Mouse (Mus musculus) hindbrain, embryonic 14.5 days (tissue): ENCODE measurements around the gene Pard3. TPM values are rescaled to one million over a fixed set of nuclear protein-coding genes. Genes with fewer than 3 reads are reported as not detected.

ENCODE experiments used
- ATAC-seq: fragments of 200-750 bp; cut with Nextera tagmentation; 2 replicates; pipeline ENCODE4 v1.8.0; 2017; ENCODE audit warnings: moderate number of reproducible peaks, mild to moderate bottlenecking, moderate TSS enrichment, moderate library complexity; ENCODE audit not compliant: low FRiP score
- DNase-seq: peaks from one replicate; pipeline ENCODE4 v3.0.0-alpha.2; 2015; ENCODE audit warnings: low spot score
- H3K27ac ChIP-seq: fragments of 300-500 bp; sonication (generic); 2 replicates; pipeline ENCODE4 v1.5.1; 2014; ENCODE audit warnings: mild to moderate bottlenecking, moderate library complexity
- H3K27me3 ChIP-seq: fragments of 300-500 bp; sonication (generic); 2 replicates; pipeline ENCODE4 v1.6.1; 2014; ENCODE audit warnings: mild to moderate bottlenecking, low read length, mixed read lengths; ENCODE audit not compliant: control insufficient read depth, insufficient read depth
- H3K36me3 ChIP-seq: fragments of 300-500 bp; sonication (generic); replicated peaks from 2 replicates; pipeline ENCODE4 v1.6.1; 2014; ENCODE audit not compliant: control insufficient read depth, insufficient read depth
- H3K4me1 ChIP-seq: fragments of 300-500 bp; sonication (generic); replicated peaks from 2 replicates; pipeline ENCODE4 v1.6.1; 2014; ENCODE audit warnings: antibody characterized with exemption, low read length, mixed read lengths; ENCODE audit not compliant: control insufficient read depth, insufficient read depth
- H3K4me2 ChIP-seq: fragments of 300-500 bp; sonication (generic); replicated peaks from 2 replicates; pipeline ENCODE4 v1.6.1; 2014; ENCODE audit warnings: mild to moderate bottlenecking, moderate library complexity
- H3K4me3 ChIP-seq: fragments of 300-500 bp; sonication (generic); replicated peaks from 2 replicates; pipeline ENCODE4 v1.5.1; 2014; ENCODE audit warnings: mild to moderate bottlenecking, low read length
- H3K9ac ChIP-seq: fragments of 300-500 bp; sonication (generic); 2 replicates; pipeline ENCODE4 v1.6.1; 2014
- H3K9me3 ChIP-seq: fragments of 300-500 bp; sonication (generic); 2 replicates; pipeline ENCODE4 v1.6.1; 2016; ENCODE audit warnings: low read length; ENCODE audit not compliant: control insufficient read depth
- WGBS: fragments of 180-500 bp; shearing (Covaris S2); extraction: QIAGEN DNeasy Blood & Tissue Kit; methylation state at CpG from one replicate; pipeline ENCODE4 v1.1.7; 2014; 5-methylcytosine and 5-hydroxymethylcytosine counted together
- polyA plus RNA-seq: library from polyadenylated mRNA; unstranded; fragments of >200 nt; fragmentation: Nextera tagmentation; extraction: Ambion mirVana; gene quantifications from 2 replicates; pipeline ENCODE4 v1.2.1, GENCODE M21; 2014

The Pard3 gene
- polyA plus RNA-seq, 1 experiment from 2014 or later: 25.5 TPM

DNA sequence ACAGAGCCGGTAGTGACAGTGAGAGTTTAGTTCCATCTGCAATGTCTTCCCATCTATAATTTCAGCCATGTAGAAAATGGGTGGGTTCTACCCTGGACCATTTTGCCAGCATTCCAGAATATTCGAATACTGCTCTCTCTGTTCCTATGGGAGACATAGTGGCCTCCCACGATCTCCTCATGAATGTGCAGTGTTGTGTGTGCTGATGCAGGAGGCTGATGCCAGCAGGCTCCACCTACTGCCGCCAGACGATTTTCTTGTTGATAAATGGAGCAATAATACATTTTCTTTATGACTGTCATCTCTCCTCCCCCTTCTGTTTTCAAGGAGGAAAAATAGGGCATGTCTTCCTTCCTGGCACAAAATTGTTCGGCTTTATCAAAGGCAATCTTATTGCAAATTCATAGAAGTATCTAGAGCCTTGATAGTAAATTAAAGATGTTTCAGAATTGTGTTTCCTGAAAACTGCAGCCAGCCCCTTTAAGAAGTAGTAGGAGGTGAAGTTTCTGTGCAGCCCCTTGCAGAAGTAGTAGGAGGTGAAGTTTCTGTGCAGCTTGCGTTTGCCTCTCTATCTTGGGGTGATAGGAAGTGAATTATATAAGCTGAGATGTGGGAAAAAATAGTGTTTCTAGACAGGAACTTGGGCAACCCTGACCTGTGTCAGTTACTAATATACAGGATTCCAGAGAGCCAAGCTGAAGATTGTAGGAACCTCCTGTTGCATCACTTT is 545.0 kb downstream of the Pard3 start:
- DNase-seq (no peak), ATAC-seq (no peak)
- H3K27me3 ChIP-seq: no peaks in the 10 kb centered on the region
- H3K9ac ChIP-seq: no peak overlapping the region
- no peak overlapping the region for H3K4me3 ChIP-seq
- 63% methylated on average over 7 of the region's 7 CpGs for WGBS
- H3K36me3 ChIP-seq: peaks cover 7% of the 10 kb centered on the region; the same call in 1 of the 2 replicates
- no peak overlapping the region for H3K27ac ChIP-seq
- no peak overlapping the region for H3K4me2 ChIP-seq
- no peaks in the 10 kb centered on the region for H3K4me1 ChIP-seq
- H3K9me3 ChIP-seq: no peaks in the 10 kb centered on the region

GRCm38 (mm10) chr8:127609316-127609715 is 545.6 kb downstream of the Pard3 start:
- 85% methylated on average over 10 of the region's 10 CpGs for WGBS
- DNase-seq (no peak), ATAC-seq (no peak)
- Histone ChIP-seq H3K9me3 (no peaks in the 10 kb centered on the region), H3K4me2 (no peak overlapping the region), H3K27me3 (no peaks in the 10 kb centered on the region), H3K9ac (no peak overlapping the region), H3K36me3 (peaks cover 7% of the 10 kb centered on the region; the same call in 1 of the 2 replicates), H3K4me1 (no peaks in the 10 kb centered on the region), H3K27ac (no peak overlapping the region), H3K4me3 (no peak overlapping the region)

DNA sequence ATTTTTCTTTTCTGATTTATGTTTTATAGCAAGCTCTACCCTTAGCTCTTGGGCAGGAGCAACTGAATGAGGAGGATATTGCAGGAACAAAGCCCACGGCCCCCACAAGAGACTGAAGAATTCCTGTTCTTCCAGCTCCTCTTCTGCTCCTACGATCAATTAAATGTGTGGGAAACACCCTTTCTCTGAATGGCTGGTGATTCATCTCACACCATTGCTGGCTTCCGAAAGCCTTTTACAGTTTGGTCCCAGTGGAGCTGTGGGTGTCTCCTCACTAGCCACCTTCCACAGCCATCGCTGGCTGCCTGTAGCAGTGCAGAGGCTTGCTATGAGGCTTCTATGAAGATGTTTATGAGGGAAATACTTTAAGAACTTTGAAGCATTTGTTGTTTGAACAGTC is 550.5 kb downstream of the Pard3 start:
- Histone ChIP-seq H3K4me1 (no peaks in the 10 kb centered on the region; the same call in 1 of the 2 replicates), H3K36me3 (peaks cover 7% of the 10 kb centered on the region; the same call in 1 of the 2 replicates), H3K4me3 (no peak overlapping the region), H3K4me2 (no peak overlapping the region), H3K27me3 (no peaks in the 10 kb centered on the region), H3K27ac (no peak overlapping the region), H3K9ac (no peak overlapping the region), H3K9me3 (no peaks in the 10 kb centered on the region)
- WGBS: 72% methylated on average over 4 of the region's 4 CpGs
- ATAC-seq: no peak
- no peak for DNase-seq

- Histone ChIP-seq H3K4me1 (no peaks in the 10 kb centered on the region; the same call in 1 of the 2 replicates), H3K9me3 (no peaks in the 10 kb centered on the region), H3K36me3 (no peaks in the 10 kb centered on the region), H3K27ac (no peak overlapping the region), H3K9ac (no peak overlapping the region), H3K27me3 (no peaks in the 10 kb centered on the region), H3K4me2 (no peak overlapping the region), H3K4me3 (no peak overlapping the region)
- no peak for ATAC-seq
- 76% methylated on average over 2 of the region's 2 CpGs for WGBS
- DNase-seq: no peak
These were observed 553.0 kb downstream of the Pard3 start for GRCm38 (mm10) chr8:127616681-127617080.

- Histone ChIP-seq H3K9ac (no peak overlapping the region), H3K9me3 (no peaks in the 10 kb centered on the region), H3K4me3 (no peak overlapping the region), H3K4me1 (no peaks in the 10 kb centered on the region), H3K27me3 (no peaks in the 10 kb centered on the region), H3K27ac (no peak overlapping the region), H3K36me3 (no peaks in the 10 kb centered on the region), H3K4me2 (no peak overlapping the region)
- 87% methylated on average over 3 of the region's 3 CpGs for WGBS
- ATAC-seq: no peak
- no peak for DNase-seq
These were observed 558.4 kb downstream of the Pard3 start for GRCm38 (mm10) chr8:127622137-127622536.

GRCm38 (mm10) chr8:127638232-127639087 is 574.8 kb downstream of the Pard3 start:
- Histone ChIP-seq H3K27ac (no peak overlapping the region), H3K9ac (no peak overlapping the region), H3K4me2 (no peak overlapping the region), H3K4me1 (no peaks in the 10 kb centered on the region), H3K27me3 (no peaks in the 10 kb centered on the region), H3K4me3 (no peak overlapping the region), H3K36me3 (no peaks in the 10 kb centered on the region), H3K9me3 (no peaks in the 10 kb centered on the region)
- WGBS: 88% methylated on average over 9 of the region's 9 CpGs
- ATAC-seq (no peak), DNase-seq (no peak)

DNA sequence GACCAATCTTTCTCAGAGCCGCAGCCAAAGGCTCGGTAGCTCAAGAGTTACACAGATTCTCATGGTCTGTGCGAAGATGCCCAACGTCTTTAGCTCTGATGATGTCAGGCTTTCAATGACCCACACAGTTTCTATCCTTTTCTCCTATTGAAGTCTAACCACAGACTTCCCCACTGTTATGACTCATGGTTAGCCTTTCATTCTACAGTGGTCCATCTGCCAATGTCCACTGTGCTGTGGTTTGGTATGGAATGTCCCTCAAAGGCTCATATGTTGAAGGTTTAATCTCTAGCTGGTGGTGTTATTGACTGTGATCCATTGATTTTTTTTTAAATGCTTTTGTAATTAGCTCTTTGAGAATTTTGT is 575.4 kb downstream of the Pard3 start:
- no peak overlapping the region for H3K9ac ChIP-seq
- no peak overlapping the region for H3K27ac ChIP-seq
- WGBS: 92% methylated on average over 4 of the region's 4 CpGs
- no peaks in the 10 kb centered on the region for H3K36me3 ChIP-seq
- no peaks in the 10 kb centered on the region for H3K9me3 ChIP-seq
- H3K4me3 ChIP-seq: no peak overlapping the region
- ATAC-seq: no peak
- no peak for DNase-seq
- H3K4me2 ChIP-seq: no peak overlapping the region
- no peaks in the 10 kb centered on the region for H3K4me1 ChIP-seq
- H3K27me3 ChIP-seq: no peaks in the 10 kb centered on the region

DNA sequence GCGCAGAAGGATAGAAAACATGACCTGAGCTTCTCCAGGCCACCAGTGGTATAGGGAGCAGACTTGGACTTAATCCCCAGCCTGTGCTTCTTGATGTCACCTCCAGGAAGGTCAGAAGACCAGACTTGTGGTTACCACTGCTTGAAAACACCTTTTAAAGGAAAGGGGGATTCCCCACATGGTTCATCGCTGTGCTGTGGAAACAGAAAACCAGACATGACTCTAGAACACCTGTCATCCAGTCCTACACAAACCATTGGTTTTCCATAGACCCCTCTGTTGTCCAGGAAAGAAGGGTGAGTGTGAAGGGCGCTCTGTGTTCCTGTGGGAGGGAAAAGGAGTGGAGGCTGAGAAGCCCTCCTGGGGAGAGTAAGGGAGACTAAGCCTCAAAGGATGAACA is 591.9 kb downstream of the Pard3 start:
- 91% methylated on average over 3 of the region's 3 CpGs for WGBS
- ATAC-seq (no peak), DNase-seq (no peak)
- H3K9me3 ChIP-seq: no peaks in the 10 kb centered on the region
- H3K9ac ChIP-seq: no peak overlapping the region
- H3K4me3 ChIP-seq: no peak overlapping the region
- no peak overlapping the region for H3K27ac ChIP-seq
- no peaks in the 10 kb centered on the region for H3K36me3 ChIP-seq
- no peak overlapping the region for H3K4me2 ChIP-seq
- H3K4me1 ChIP-seq: no peaks in the 10 kb centered on the region
- H3K27me3 ChIP-seq: no peaks in the 10 kb centered on the region
